Mouse (Mus musculus): ENCODE measurements around the gene Cntnap2. TPM values are rescaled to one million over a fixed set of nuclear protein-coding genes. Genes with fewer than 3 reads are reported as not detected.

The Cntnap2 gene
- polyA plus RNA-seq, 1 experiment from 2014 or later: 0.75 TPM

DNA sequence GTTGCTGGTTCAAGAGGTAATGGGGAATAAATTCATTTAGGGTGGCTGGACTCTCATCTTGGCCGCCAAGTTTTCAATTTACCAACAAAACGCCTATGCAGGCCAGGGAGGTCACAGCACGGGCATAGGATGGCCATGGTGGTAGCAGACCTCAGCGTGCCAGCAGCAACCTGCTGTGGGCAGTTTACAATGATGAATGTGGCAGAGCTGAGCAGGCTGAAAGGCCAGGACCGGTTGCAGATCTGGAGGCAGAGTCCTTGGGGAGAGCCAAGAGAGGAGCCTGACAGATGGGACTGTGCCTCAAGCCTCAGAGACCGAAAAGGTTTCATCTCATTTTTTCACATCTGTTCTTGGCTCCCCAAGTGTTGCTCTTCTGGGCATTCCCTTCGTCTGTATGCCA, 322.0 kb downstream of the Cntnap2 start:
- Histone ChIP-seq H3K9me3 (ENCODE audit: control insufficient read depth, low read length) (no peaks in the 10 kb centered on the region), H3K4me2 (ENCODE audit: low read depth, severe bottlenecking) (no peak overlapping the region), H3K4me1 (ENCODE audit: control insufficient read depth, insufficient read depth, low read length) (no peaks in the 10 kb centered on the region), H3K27ac (replicated peaks; ENCODE audit: low read depth, low read length) (no peak overlapping the region), H3K27me3 (ENCODE audit: control insufficient read depth, insufficient read depth, low read length) (no peaks in the 10 kb centered on the region), H3K9ac (ENCODE audit: low read length) (no peak overlapping the region), H3K36me3 (ENCODE audit: control insufficient read depth, insufficient read depth, low read length) (no peaks in the 10 kb centered on the region), H3K4me3 (ENCODE audit: low read depth, low read length) (no peak overlapping the region)
- WGBS: 73% methylated on average over 7 of the region's 7 CpGs
- no peak for ATAC-seq (ENCODE audit: insufficient number of reproducible peaks, low FRiP score, low TSS enrichment, low read depth)
- DNase-seq (ENCODE audit: low spot score): no peak

DNA sequence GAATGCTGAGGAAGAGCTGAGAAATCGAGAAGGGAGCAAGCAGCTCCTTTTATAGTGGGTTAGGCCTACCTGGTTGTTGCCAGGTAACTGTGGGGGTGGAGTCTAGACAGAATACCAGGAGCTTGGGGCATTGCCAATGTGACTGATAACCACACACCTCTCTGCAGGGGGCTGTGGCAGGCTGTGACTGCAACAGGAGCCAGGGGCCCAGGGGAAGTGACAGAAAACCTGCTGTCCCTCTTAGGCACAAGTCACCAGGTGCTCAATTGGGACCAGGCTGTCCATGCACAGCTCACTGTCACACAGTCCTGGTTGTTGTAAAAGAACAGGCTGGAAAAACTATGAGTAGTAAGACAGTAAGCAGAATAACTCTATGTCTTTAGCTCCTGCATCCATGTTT, 329.9 kb downstream of the Cntnap2 start:
- Histone ChIP-seq H3K9ac (ENCODE audit: low read length) (no peak overlapping the region), H3K36me3 (ENCODE audit: control insufficient read depth, insufficient read depth, low read length) (no peaks in the 10 kb centered on the region), H3K4me3 (ENCODE audit: low read depth, low read length) (no peak overlapping the region), H3K4me2 (ENCODE audit: low read depth, severe bottlenecking) (no peak overlapping the region), H3K4me1 (ENCODE audit: control insufficient read depth, insufficient read depth, low read length) (no peaks in the 10 kb centered on the region), H3K27ac (replicated peaks; ENCODE audit: low read depth, low read length) (no peak overlapping the region), H3K9me3 (ENCODE audit: control insufficient read depth, low read length) (no peaks in the 10 kb centered on the region), H3K27me3 (ENCODE audit: control insufficient read depth, insufficient read depth, low read length) (no peaks in the 10 kb centered on the region)
- no peak for DNase-seq (ENCODE audit: low spot score)
- WGBS: 41% methylated on average over 1 of the region's 1 CpGs
- ATAC-seq (ENCODE audit: insufficient number of reproducible peaks, low FRiP score, low TSS enrichment, low read depth): no peak

DNA sequence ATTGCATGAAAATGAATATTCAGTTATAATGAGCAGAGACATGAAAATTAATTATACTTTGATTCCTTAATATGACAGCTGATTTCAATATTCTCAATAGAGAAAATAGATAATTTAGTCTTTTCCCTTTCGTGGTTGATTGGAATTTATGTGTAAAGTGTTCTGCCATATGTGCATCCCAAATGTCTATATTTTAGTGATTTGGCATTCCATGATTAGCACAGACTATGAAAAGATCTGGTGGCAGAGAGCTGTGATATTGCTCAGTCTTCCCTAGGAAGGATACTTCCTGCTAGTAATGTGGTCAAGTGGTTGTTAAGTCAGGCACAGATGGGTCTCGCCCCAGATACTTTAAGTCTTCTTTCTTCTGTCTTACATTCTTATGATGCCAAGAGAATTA, 354.5 kb downstream of the Cntnap2 start:
- no peaks in the 10 kb centered on the region for H3K9me3 ChIP-seq (ENCODE audit: control insufficient read depth, low read length)
- H3K4me2 ChIP-seq (ENCODE audit: low read depth, severe bottlenecking): no peak overlapping the region
- H3K4me1 ChIP-seq (ENCODE audit: control insufficient read depth, insufficient read depth, low read length): no peaks in the 10 kb centered on the region
- no peaks in the 10 kb centered on the region for H3K27me3 ChIP-seq (ENCODE audit: control insufficient read depth, insufficient read depth, low read length)
- no peaks in the 10 kb centered on the region for H3K36me3 ChIP-seq (ENCODE audit: control insufficient read depth, insufficient read depth, low read length)
- 85% methylated on average over 2 of the region's 2 CpGs for WGBS
- no peak overlapping the region for H3K27ac ChIP-seq (replicated peaks; ENCODE audit: low read depth, low read length)
- no peak overlapping the region for H3K9ac ChIP-seq (ENCODE audit: low read length)
- no peak for DNase-seq (ENCODE audit: low spot score)
- no peak for ATAC-seq (ENCODE audit: insufficient number of reproducible peaks, low FRiP score, low TSS enrichment, low read depth)
- H3K4me3 ChIP-seq (ENCODE audit: low read depth, low read length): no peak overlapping the region

DNA sequence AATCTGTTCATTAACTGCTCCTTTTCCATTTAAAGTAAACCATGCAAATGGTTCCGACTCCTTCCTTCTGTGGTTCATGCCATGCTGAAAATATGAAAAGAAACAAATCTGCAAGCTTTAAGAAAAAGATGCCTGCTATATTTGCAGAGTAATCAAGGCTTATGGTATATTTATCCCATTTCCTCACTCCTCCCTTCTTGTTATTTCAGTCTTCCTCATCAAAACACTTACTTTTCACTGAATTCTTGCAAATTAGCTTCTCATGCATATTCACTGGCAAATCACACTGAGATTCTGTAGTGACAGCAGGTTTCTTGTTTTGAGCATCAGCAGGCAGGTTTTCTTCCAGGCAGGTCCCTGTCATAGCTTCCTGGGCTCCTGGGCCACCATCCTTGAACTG, 396.3 kb downstream of the Cntnap2 start:
- 92% methylated on average over 1 of the region's 1 CpGs for WGBS
- no peaks in the 10 kb centered on the region for H3K4me1 ChIP-seq (ENCODE audit: control insufficient read depth, insufficient read depth, low read length)
- ATAC-seq (ENCODE audit: insufficient number of reproducible peaks, low FRiP score, low TSS enrichment, low read depth): no peak
- no peaks in the 10 kb centered on the region for H3K36me3 ChIP-seq (ENCODE audit: control insufficient read depth, insufficient read depth, low read length)
- no peaks in the 10 kb centered on the region for H3K9me3 ChIP-seq (ENCODE audit: control insufficient read depth, low read length)
- H3K27me3 ChIP-seq (ENCODE audit: control insufficient read depth, insufficient read depth, low read length): no peaks in the 10 kb centered on the region
- no peak overlapping the region for H3K27ac ChIP-seq (replicated peaks; ENCODE audit: low read depth, low read length)
- no peak for DNase-seq (ENCODE audit: low spot score)
- H3K4me3 ChIP-seq (ENCODE audit: low read depth, low read length): no peak overlapping the region
- H3K9ac ChIP-seq (ENCODE audit: low read length): no peak overlapping the region
- H3K4me2 ChIP-seq (ENCODE audit: low read depth, severe bottlenecking): no peak overlapping the region

DNA sequence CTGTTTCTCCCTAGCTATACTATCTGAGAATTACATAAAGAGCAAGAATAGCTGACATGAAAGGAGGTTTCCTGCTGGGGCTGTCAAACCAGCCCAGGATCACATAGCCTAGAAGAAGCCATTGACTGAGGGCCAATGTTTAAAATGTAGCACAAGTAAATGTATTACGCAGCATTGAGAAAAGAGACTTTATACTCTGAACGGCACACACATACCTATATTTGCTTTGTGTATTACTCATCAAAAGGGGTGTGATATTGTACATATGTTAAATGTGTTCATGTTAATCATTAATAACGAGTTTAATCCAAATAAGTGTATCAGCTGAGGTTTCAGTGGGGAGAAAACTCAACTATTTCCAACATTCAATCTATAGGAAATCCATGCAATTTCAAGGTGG, 459.1 kb downstream of the Cntnap2 start:
- DNase-seq (ENCODE audit: low spot score): no peak
- no peaks in the 10 kb centered on the region for H3K36me3 ChIP-seq (ENCODE audit: control insufficient read depth, insufficient read depth, low read length)
- no peak overlapping the region for H3K4me2 ChIP-seq (ENCODE audit: low read depth, severe bottlenecking)
- H3K27ac ChIP-seq (replicated peaks; ENCODE audit: low read depth, low read length): no peak overlapping the region
- H3K4me3 ChIP-seq (ENCODE audit: low read depth, low read length): no peak overlapping the region
- 81% methylated on average over 3 of the region's 3 CpGs for WGBS
- no peaks in the 10 kb centered on the region for H3K27me3 ChIP-seq (ENCODE audit: control insufficient read depth, insufficient read depth, low read length)
- ATAC-seq (ENCODE audit: insufficient number of reproducible peaks, low FRiP score, low TSS enrichment, low read depth): no peak
- H3K9ac ChIP-seq (ENCODE audit: low read length): no peak overlapping the region
- no peaks in the 10 kb centered on the region for H3K4me1 ChIP-seq (ENCODE audit: control insufficient read depth, insufficient read depth, low read length)
- H3K9me3 ChIP-seq (ENCODE audit: control insufficient read depth, low read length): no peaks in the 10 kb centered on the region

DNA sequence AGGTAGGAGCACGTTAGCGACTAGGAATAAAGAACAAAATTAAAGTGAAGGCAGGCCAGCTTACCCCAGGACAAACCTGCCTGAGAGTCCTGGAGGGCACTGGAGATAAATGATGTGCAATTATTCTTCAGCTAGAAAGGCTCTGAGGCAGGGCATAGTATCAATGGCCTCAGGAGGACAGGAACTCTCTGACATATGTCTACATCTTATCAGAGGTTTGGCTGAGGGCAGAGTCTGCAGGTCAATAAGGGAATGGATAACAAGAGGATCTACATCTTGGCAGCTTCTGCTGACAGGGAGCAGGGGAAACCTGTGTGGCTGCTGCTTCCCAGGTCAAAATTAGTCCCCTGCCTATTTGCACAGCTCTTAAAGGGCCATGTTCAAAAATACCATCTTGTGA, 477.8 kb downstream of the Cntnap2 start:
- 58% methylated on average over 2 of the region's 2 CpGs for WGBS
- H3K4me1 ChIP-seq (ENCODE audit: control insufficient read depth, insufficient read depth, low read length): no peaks in the 10 kb centered on the region
- no peak overlapping the region for H3K4me2 ChIP-seq (ENCODE audit: low read depth, severe bottlenecking)
- H3K36me3 ChIP-seq (ENCODE audit: control insufficient read depth, insufficient read depth, low read length): no peaks in the 10 kb centered on the region
- H3K9ac ChIP-seq (ENCODE audit: low read length): no peak overlapping the region
- no peaks in the 10 kb centered on the region for H3K9me3 ChIP-seq (ENCODE audit: control insufficient read depth, low read length)
- no peak for DNase-seq (ENCODE audit: low spot score)
- H3K4me3 ChIP-seq (ENCODE audit: low read depth, low read length): no peak overlapping the region
- H3K27ac ChIP-seq (replicated peaks; ENCODE audit: low read depth, low read length): no peak overlapping the region
- no peaks in the 10 kb centered on the region for H3K27me3 ChIP-seq (ENCODE audit: control insufficient read depth, insufficient read depth, low read length)
- ATAC-seq (ENCODE audit: insufficient number of reproducible peaks, low FRiP score, low TSS enrichment, low read depth): no peak

DNA sequence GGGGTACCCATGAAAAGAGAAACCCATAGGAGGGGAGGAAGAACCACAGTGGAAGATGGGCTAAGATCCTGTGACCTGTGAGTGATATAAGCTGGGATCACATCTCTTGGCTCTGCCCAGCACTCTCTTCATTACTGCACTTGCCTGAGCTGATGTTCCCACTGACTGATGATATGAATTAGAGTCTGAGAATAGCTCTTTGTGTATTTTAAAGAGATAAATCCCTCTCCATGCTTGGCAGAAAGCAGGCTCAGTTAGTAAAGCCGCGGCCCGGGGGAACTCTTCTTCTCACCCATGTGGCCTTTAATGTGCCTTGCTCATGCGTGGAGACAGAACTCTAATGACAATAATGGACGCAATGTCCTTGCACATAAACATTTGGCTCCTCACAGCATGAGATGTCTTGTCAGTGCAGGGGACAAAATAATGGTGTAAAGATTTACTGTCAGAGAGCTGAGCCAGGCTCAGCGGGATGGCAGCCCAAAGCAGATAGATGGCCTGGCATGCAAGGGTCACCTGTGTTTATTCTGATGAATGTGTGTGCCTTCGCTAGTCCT, 485.2 kb downstream of the Cntnap2 start:
- H3K4me2 ChIP-seq (ENCODE audit: low read depth, severe bottlenecking): no peak overlapping the region
- ATAC-seq (ENCODE audit: insufficient number of reproducible peaks, low FRiP score, low TSS enrichment, low read depth) (no peak), DNase-seq (ENCODE audit: low spot score) (no peak)
- no peaks in the 10 kb centered on the region for H3K4me1 ChIP-seq (ENCODE audit: control insufficient read depth, insufficient read depth, low read length)
- no peaks in the 10 kb centered on the region for H3K36me3 ChIP-seq (ENCODE audit: control insufficient read depth, insufficient read depth, low read length)
- no peak overlapping the region for H3K27ac ChIP-seq (replicated peaks; ENCODE audit: low read depth, low read length)
- no peak overlapping the region for H3K9ac ChIP-seq (ENCODE audit: low read length)
- H3K9me3 ChIP-seq (ENCODE audit: control insufficient read depth, low read length): no peaks in the 10 kb centered on the region
- H3K4me3 ChIP-seq (ENCODE audit: low read depth, low read length): no peak overlapping the region
- 80% methylated on average over 7 of the region's 7 CpGs for WGBS
- no peaks in the 10 kb centered on the region for H3K27me3 ChIP-seq (ENCODE audit: control insufficient read depth, insufficient read depth, low read length)

DNA sequence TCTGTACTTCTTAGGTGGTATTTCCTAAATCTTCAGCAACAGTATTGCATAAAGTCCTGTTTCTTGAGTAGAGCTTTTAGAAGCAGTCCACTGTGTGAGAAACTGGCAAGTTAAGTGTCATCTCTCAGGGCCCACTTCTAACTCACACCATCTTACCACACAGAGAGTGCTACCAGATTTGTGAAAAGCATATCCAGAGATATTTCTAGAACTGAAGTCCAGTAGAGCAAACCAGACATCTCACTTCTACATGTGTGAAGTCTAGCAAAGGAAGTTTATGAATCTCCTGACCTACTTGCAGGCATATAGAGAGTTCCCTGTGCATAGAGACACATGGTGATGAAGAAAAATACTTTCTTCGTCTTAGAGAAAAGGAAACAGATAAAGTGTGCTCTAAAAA, 500.6 kb downstream of the Cntnap2 start:
- 82% methylated on average over 1 of the region's 1 CpGs for WGBS
- Histone ChIP-seq H3K27ac (replicated peaks; ENCODE audit: low read depth, low read length) (no peak overlapping the region), H3K36me3 (ENCODE audit: control insufficient read depth, insufficient read depth, low read length) (no peaks in the 10 kb centered on the region), H3K9me3 (ENCODE audit: control insufficient read depth, low read length) (no peaks in the 10 kb centered on the region), H3K4me2 (ENCODE audit: low read depth, severe bottlenecking) (no peak overlapping the region), H3K4me3 (ENCODE audit: low read depth, low read length) (no peak overlapping the region), H3K27me3 (ENCODE audit: control insufficient read depth, insufficient read depth, low read length) (no peaks in the 10 kb centered on the region), H3K9ac (ENCODE audit: low read length) (no peak overlapping the region), H3K4me1 (ENCODE audit: control insufficient read depth, insufficient read depth, low read length) (no peaks in the 10 kb centered on the region)
- ATAC-seq (ENCODE audit: insufficient number of reproducible peaks, low FRiP score, low TSS enrichment, low read depth): no peak
- no peak for DNase-seq (ENCODE audit: low spot score)

DNA sequence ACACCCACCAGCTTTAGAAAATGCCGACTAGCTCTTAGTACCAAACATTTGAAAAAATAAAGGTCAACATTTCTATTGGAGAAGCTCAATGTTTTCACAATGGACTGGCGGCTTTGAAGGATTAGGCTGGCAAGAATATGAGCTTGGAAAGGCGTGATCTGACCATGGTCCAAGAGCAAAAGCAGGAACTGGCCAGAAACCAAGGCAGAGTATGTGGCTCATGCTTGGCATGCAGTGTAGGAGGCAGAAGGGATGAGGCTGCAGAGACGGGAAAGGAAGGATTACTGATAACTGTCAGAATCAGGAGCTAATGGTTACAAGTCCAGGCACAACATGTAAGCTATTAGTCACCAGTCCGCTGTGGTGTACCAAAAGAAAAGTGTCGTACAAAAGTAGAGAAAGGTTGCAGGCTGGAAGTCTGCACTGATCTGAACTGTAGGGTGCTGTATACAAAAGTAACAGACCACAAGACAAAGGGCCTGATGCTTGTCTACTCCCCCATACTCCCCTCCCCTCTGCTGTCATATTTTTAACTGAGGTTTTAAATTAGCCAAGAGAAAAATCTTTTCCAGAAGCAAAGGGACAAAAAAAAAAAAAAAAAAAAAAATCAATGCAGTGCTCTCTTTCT, 525.4 kb downstream of the Cntnap2 start:
- H3K4me2 ChIP-seq (ENCODE audit: low read depth, severe bottlenecking): no peak overlapping the region
- H3K4me1 ChIP-seq (ENCODE audit: control insufficient read depth, insufficient read depth, low read length): no peaks in the 10 kb centered on the region
- no peaks in the 10 kb centered on the region for H3K27me3 ChIP-seq (ENCODE audit: control insufficient read depth, insufficient read depth, low read length)
- H3K27ac ChIP-seq (replicated peaks; ENCODE audit: low read depth, low read length): no peak overlapping the region
- DNase-seq (ENCODE audit: low spot score): no peak
- H3K9me3 ChIP-seq (ENCODE audit: control insufficient read depth, low read length): no peaks in the 10 kb centered on the region
- WGBS: 89% methylated on average over 6 of the region's 6 CpGs
- no peak overlapping the region for H3K4me3 ChIP-seq (ENCODE audit: low read depth, low read length)
- no peak for ATAC-seq (ENCODE audit: insufficient number of reproducible peaks, low FRiP score, low TSS enrichment, low read depth)
- H3K9ac ChIP-seq (ENCODE audit: low read length): no peak overlapping the region
- no peaks in the 10 kb centered on the region for H3K36me3 ChIP-seq (ENCODE audit: control insufficient read depth, insufficient read depth, low read length)
